Mouse (Mus musculus) CH12.LX (cell line): ENCODE results near the gene Cldn19.

Experiments
- BHLHE40 ChIP-seq: IDR thresholded peaks from 2 replicates; pipeline ENCODE4 v1.6.1; 2011; ENCODE audit warnings: mild to moderate bottlenecking, low read depth, low read length, improper control_type of control experiment
- CHD2 ChIP-seq: IDR thresholded peaks from 2 replicates; pipeline ENCODE4 v1.6.1; 2011; ENCODE audit warnings: low read length, improper control_type of control experiment
- CTCF ChIP-seq, 2 experiments: IDR thresholded peaks in 1 of 2; conservative IDR thresholded peaks in 1 of 2; 2 replicates each; pipeline ENCODE4 v1.5.1; 2011 to 2012; ENCODE audit warnings: low read depth in 2 of 2, low read length in 2 of 2, improper control_type of control experiment in 1 of 2, inconsistent platforms in 1 of 2, mild to moderate bottlenecking in 1 of 2, moderate library complexity in 1 of 2
- E2F4 ChIP-seq: IDR thresholded peaks from 2 replicates; pipeline ENCODE4 v1.6.1; 2011; ENCODE audit warnings: low read depth, low read length, improper control_type of control experiment; ENCODE audit not compliant: insufficient replicate concordance
- MAFK ChIP-seq: IDR thresholded peaks from 2 replicates; pipeline ENCODE4 v1.6.1; 2011; ENCODE audit warnings: low read length, improper control_type of control experiment; ENCODE audit not compliant: insufficient replicate concordance
- MAZ ChIP-seq: IDR thresholded peaks from 2 replicates; pipeline ENCODE4 v1.6.1; 2012; ENCODE audit warnings: low read depth, mild to moderate bottlenecking, inconsistent platforms, low read length, improper control_type of control experiment, moderate library complexity
- NELFE ChIP-seq: IDR thresholded peaks from 2 replicates; pipeline ENCODE4 v1.6.1; 2011; ENCODE audit warnings: low read depth, low read length, improper control_type of control experiment
- POLR2A ChIP-seq: IDR thresholded peaks from 2 replicates; pipeline ENCODE4 v1.6.1; 2011; ENCODE audit warnings: low read depth, mild to moderate bottlenecking, improper control_type of control experiment, low read length
- POLR2AphosphoS2 ChIP-seq: IDR thresholded peaks from 2 replicates; pipeline ENCODE4 v1.6.1; 2011; ENCODE audit warnings: low read depth, low read length, improper control_type of control experiment
- UBTF ChIP-seq: IDR thresholded peaks from 2 replicates; pipeline ENCODE4 v1.6.1; 2012; ENCODE audit warnings: low read depth, mild to moderate bottlenecking, inconsistent platforms, low read length, improper control_type of control experiment, moderate library complexity
- USF1 ChIP-seq: IDR thresholded peaks from 2 replicates; pipeline ENCODE4 v1.6.1; 2014; ENCODE audit warnings: low read depth, mild to moderate bottlenecking, inconsistent platforms, low read length, improper control_type of control experiment
- ZMIZ1 ChIP-seq: IDR thresholded peaks from 2 replicates; pipeline ENCODE4 v1.6.1; 2012; ENCODE audit warnings: low read depth, mild to moderate bottlenecking, inconsistent platforms, low read length, improper control_type of control experiment
- ZNF384 ChIP-seq: IDR thresholded peaks from 2 replicates; pipeline ENCODE4 v1.6.1; 2012; ENCODE audit warnings: low read depth, low read length, improper control_type of control experiment, inconsistent platforms

DNA sequence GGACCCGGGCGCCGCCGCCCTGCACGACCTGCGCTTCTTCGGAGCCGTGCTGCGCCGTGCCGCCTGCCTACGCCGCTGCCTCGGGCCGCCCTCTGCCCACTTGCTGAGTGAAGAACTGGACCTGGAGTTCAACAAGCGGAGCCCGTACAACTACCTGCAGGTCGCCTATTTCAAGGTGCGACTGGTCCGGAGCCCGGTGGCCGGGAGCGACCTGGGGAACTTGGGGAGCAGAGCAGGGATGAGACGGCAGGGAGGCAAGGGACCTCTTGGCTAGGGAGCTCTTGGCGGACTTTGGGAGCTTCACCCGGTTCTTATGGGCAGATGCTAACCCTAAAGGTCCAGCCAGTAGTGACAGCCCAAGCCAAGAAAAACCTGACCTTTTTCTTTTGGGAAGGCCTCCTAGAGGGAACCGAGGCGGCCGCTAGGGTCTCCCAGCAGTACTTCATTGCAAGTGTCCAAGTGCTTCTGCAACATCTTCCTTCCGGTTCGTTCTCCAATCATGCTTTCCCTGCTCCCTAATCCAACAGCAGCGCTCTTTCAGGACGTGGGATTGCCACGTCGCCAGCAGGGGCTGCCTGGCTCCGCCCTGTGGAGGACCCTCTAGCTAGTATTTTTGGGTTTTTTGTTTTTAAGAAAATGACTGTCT, 21.8 kb upstream of the Cldn19 start:
- TF ChIP-seq USF1, result no peak
- no peak for TF ChIP-seq CTCF (conservative IDR thresholded peaks at IDR 0.05 in 1 of 2, IDR thresholded peaks at IDR 0.05 in 1 of 2; ENCODE audit: low read depth in 2 of 2, low read length in 2 of 2)
- TF ChIP-seq POLR2A, result no peak
- TF ChIP-seq CHD2, result no peak
- TF ChIP-seq BHLHE40, result no peak
- TF ChIP-seq ZNF384, result no peak
- no peak for TF ChIP-seq POLR2AphosphoS2
- TF ChIP-seq NELFE, result no peak
- TF ChIP-seq UBTF, result no peak
- no peak for TF ChIP-seq MAFK
- no peak for TF ChIP-seq MAZ
- no peak for TF ChIP-seq E2F4
- TF ChIP-seq ZMIZ1, result no peak
